Mouse (Mus musculus): ENCODE results near the gene Spry1. TPM values are rescaled to one million over a fixed set of nuclear protein-coding genes. Genes with fewer than 3 reads are reported as not detected.

Gene Spry1
- polyA plus RNA-seq, 1 experiment from 2014 or later, result 6.5 TPM

- H3K9me3 ChIP-seq (replicated peaks; ENCODE audit: control insufficient read depth, low read length, poor library complexity, severe bottlenecking), result no peaks in the 10 kb centered on the region
- WGBS, result 86% methylated on average over 4 of the region's 4 CpGs
- H3K4me1 ChIP-seq (ENCODE audit: control insufficient read depth, insufficient read depth, low read length), result peaks cover 11% of the 10 kb centered on the region; the same call in 1 of the 2 replicates
- H3K27me3 ChIP-seq (ENCODE audit: control insufficient read depth, insufficient read depth, low read depth, low read length), result no peaks in the 10 kb centered on the region; the same call in 1 of the 2 replicates
- H3K27ac ChIP-seq (ENCODE audit: low read length), result no peak overlapping the region
- H3K36me3 ChIP-seq (ENCODE audit: control insufficient read depth, insufficient read depth, low read length), result no peaks in the 10 kb centered on the region
- no peak overlapping the region for H3K9ac ChIP-seq (ENCODE audit: low read depth, low read length)
- no peak for ATAC-seq
- H3K4me2 ChIP-seq (ENCODE audit: low read length), result no peak overlapping the region
- no peak overlapping the region for H3K4me3 ChIP-seq (ENCODE audit: low read depth, low read length)
Observed at GRCm38 (mm10) chr3:37636921-37637320, 2.8 kb upstream of the Spry1 start.

- H3K36me3 ChIP-seq (ENCODE audit: control insufficient read depth, insufficient read depth, low read length), result peaks cover 8% of the 10 kb centered on the region
- H3K27ac ChIP-seq (ENCODE audit: low read length), result peak overlapping the region; percentile 92
- no peaks in the 10 kb centered on the region for H3K9me3 ChIP-seq (replicated peaks; ENCODE audit: control insufficient read depth, low read length, poor library complexity, severe bottlenecking)
- peak overlapping the region; percentile 88 for H3K4me2 ChIP-seq (ENCODE audit: low read length)
- under 1% methylated on average over 63 of the region's 86 CpGs for WGBS
- H3K4me3 ChIP-seq (ENCODE audit: low read depth, low read length), result peak overlapping the region; percentile 88
- peaks cover 22% of the 10 kb centered on the region; the same call in 1 of the 2 replicates for H3K4me1 ChIP-seq (ENCODE audit: control insufficient read depth, insufficient read depth, low read length)
- ATAC-seq, result peak; percentile 86
- peak overlapping the region; percentile 85 for H3K9ac ChIP-seq (ENCODE audit: low read depth, low read length)
- no peaks in the 10 kb centered on the region; the same call in none of the 2 replicates for H3K27me3 ChIP-seq (ENCODE audit: control insufficient read depth, insufficient read depth, low read depth, low read length)
Observed at GRCm38 (mm10) chr3:37640162-37640721, 495 bp downstream of the Spry1 start.

- peak overlapping the region; percentile 88 for H3K4me3 ChIP-seq (ENCODE audit: low read depth, low read length)
Observed at GRCm38 (mm10) chr3:37640810-37641209, 1.1 kb downstream of the Spry1 start.

GRCm38 (mm10) chr3:37641796-37642680 lies 2.3 kb downstream of the Spry1 start:
- peak overlapping the region; percentile 88 for H3K4me2 ChIP-seq (ENCODE audit: low read length)
- peaks cover 22% of the 10 kb centered on the region; the same call in 1 of the 2 replicates for H3K4me1 ChIP-seq (ENCODE audit: control insufficient read depth, insufficient read depth, low read length)
- peaks cover 14% of the 10 kb centered on the region for H3K36me3 ChIP-seq (ENCODE audit: control insufficient read depth, insufficient read depth, low read length)
- H3K9ac ChIP-seq (ENCODE audit: low read depth, low read length), result peak overlapping the region; percentile 85
- H3K27me3 ChIP-seq (ENCODE audit: control insufficient read depth, insufficient read depth, low read depth, low read length), result no peaks in the 10 kb centered on the region; the same call in 1 of the 2 replicates
- WGBS, result 38% methylated on average over 20 of the region's 20 CpGs
- no peak overlapping the region for H3K27ac ChIP-seq (ENCODE audit: low read length)
- H3K9me3 ChIP-seq (replicated peaks; ENCODE audit: control insufficient read depth, low read length, poor library complexity, severe bottlenecking), result no peaks in the 10 kb centered on the region
- peak overlapping the region; percentile 88 for H3K4me3 ChIP-seq (ENCODE audit: low read depth, low read length)
- ATAC-seq, result no peak

More at GRCm38 (mm10) chr3:37640810-37641209, 1.1 kb downstream of the Spry1 start:
- ATAC-seq, result peak; percentile 78
- Histone ChIP-seq H3K27ac (ENCODE audit: low read length) (peak overlapping the region; percentile 92), H3K4me1 (ENCODE audit: control insufficient read depth, insufficient read depth, low read length) (peaks cover 22% of the 10 kb centered on the region; the same call in 1 of the 2 replicates), H3K9me3 (replicated peaks; ENCODE audit: control insufficient read depth, low read length, poor library complexity, severe bottlenecking) (no peaks in the 10 kb centered on the region), H3K9ac (ENCODE audit: low read depth, low read length) (peak overlapping the region; percentile 85), H3K27me3 (ENCODE audit: control insufficient read depth, insufficient read depth, low read depth, low read length) (no peaks in the 10 kb centered on the region; the same call in none of the 2 replicates), H3K36me3 (ENCODE audit: control insufficient read depth, insufficient read depth, low read length) (peaks cover 8% of the 10 kb centered on the region), H3K4me2 (ENCODE audit: low read length) (peak overlapping the region; percentile 88)
- 0% methylated on average over 25 of the region's 47 CpGs for WGBS

- no peaks in the 10 kb centered on the region for H3K9me3 ChIP-seq (replicated peaks; ENCODE audit: control insufficient read depth, low read length, poor library complexity, severe bottlenecking)
- H3K4me2 ChIP-seq (ENCODE audit: low read length), result peak overlapping the region; percentile 88
- peaks cover 14% of the 10 kb centered on the region for H3K36me3 ChIP-seq (ENCODE audit: control insufficient read depth, insufficient read depth, low read length)
- H3K4me1 ChIP-seq (ENCODE audit: control insufficient read depth, insufficient read depth, low read length), result peaks cover 22% of the 10 kb centered on the region; the same call in 1 of the 2 replicates
- 67% methylated on average over 21 of the region's 21 CpGs for WGBS
- H3K4me3 ChIP-seq (ENCODE audit: low read depth, low read length), result peak overlapping the region; percentile 88
- H3K27me3 ChIP-seq (ENCODE audit: control insufficient read depth, insufficient read depth, low read depth, low read length), result no peaks in the 10 kb centered on the region; the same call in 1 of the 2 replicates
- ATAC-seq, result no peak
- peak overlapping the region; percentile 10; the same call in 1 of the 2 replicates for H3K9ac ChIP-seq (ENCODE audit: low read depth, low read length)
- no peak overlapping the region for H3K27ac ChIP-seq (ENCODE audit: low read length)
Observed at GRCm38 (mm10) chr3:37642681-37643214, 3.0 kb downstream of the Spry1 start.

- H3K27me3 ChIP-seq (ENCODE audit: control insufficient read depth, insufficient read depth, low read depth, low read length), result no peaks in the 10 kb centered on the region; the same call in 1 of the 2 replicates
- H3K4me1 ChIP-seq (ENCODE audit: control insufficient read depth, insufficient read depth, low read length), result peaks cover 22% of the 10 kb centered on the region; the same call in 1 of the 2 replicates
- no peaks in the 10 kb centered on the region for H3K9me3 ChIP-seq (replicated peaks; ENCODE audit: control insufficient read depth, low read length, poor library complexity, severe bottlenecking)
- H3K4me2 ChIP-seq (ENCODE audit: low read length), result peak overlapping the region; percentile 88
- peaks cover 14% of the 10 kb centered on the region for H3K36me3 ChIP-seq (ENCODE audit: control insufficient read depth, insufficient read depth, low read length)
- H3K9ac ChIP-seq (ENCODE audit: low read depth, low read length), result no peak overlapping the region
- H3K4me3 ChIP-seq (ENCODE audit: low read depth, low read length), result peak overlapping the region; percentile 88; the same call in 1 of the 2 replicates
- no peak overlapping the region for H3K27ac ChIP-seq (ENCODE audit: low read length)
- 74% methylated on average over 13 of the region's 13 CpGs for WGBS
- no peak for ATAC-seq
Observed at GRCm38 (mm10) chr3:37643411-37643810, 3.7 kb downstream of the Spry1 start.

GRCm38 (mm10) chr3:37643903-37644302 lies 4.2 kb downstream of the Spry1 start:
- peaks cover 22% of the 10 kb centered on the region; the same call in 1 of the 2 replicates for H3K4me1 ChIP-seq (ENCODE audit: control insufficient read depth, insufficient read depth, low read length)
- H3K27ac ChIP-seq (ENCODE audit: low read length), result no peak overlapping the region
- peak overlapping the region; percentile 88 for H3K4me2 ChIP-seq (ENCODE audit: low read length)
- no peaks in the 10 kb centered on the region; the same call in 1 of the 2 replicates for H3K27me3 ChIP-seq (ENCODE audit: control insufficient read depth, insufficient read depth, low read depth, low read length)
- peak overlapping the region; percentile 1; the same call in 1 of the 2 replicates for H3K4me3 ChIP-seq (ENCODE audit: low read depth, low read length)
- 0 out of 2 replicates have a peak overlapping the region, but pooled peaks have one; percentile 30 for H3K9ac ChIP-seq (ENCODE audit: low read depth, low read length)
- peaks cover 14% of the 10 kb centered on the region for H3K36me3 ChIP-seq (ENCODE audit: control insufficient read depth, insufficient read depth, low read length)
- no peaks in the 10 kb centered on the region for H3K9me3 ChIP-seq (replicated peaks; ENCODE audit: control insufficient read depth, low read length, poor library complexity, severe bottlenecking)
- whole genome bisulfite sequencing, result 65% methylated on average over 8 of the region's 8 CpGs
- no peak for ATAC-seq

- Histone ChIP-seq H3K4me2 (ENCODE audit: low read length) (0 out of 2 replicates have a peak overlapping the region, but pooled peaks have one; percentile 9), H3K4me3 (ENCODE audit: low read depth, low read length) (no peak overlapping the region), H3K36me3 (ENCODE audit: control insufficient read depth, insufficient read depth, low read length) (peaks cover 14% of the 10 kb centered on the region), H3K27ac (ENCODE audit: low read length) (no peak overlapping the region), H3K4me1 (ENCODE audit: control insufficient read depth, insufficient read depth, low read length) (peaks cover 19% of the 10 kb centered on the region; the same call in 1 of the 2 replicates), H3K27me3 (ENCODE audit: control insufficient read depth, insufficient read depth, low read depth, low read length) (no peaks in the 10 kb centered on the region; the same call in 1 of the 2 replicates), H3K9me3 (replicated peaks; ENCODE audit: control insufficient read depth, low read length, poor library complexity, severe bottlenecking) (no peaks in the 10 kb centered on the region), H3K9ac (ENCODE audit: low read depth, low read length) (no peak overlapping the region)
- no peak for ATAC-seq
- 81% methylated on average over 6 of the region's 6 CpGs for WGBS
Observed at GRCm38 (mm10) chr3:37645061-37645460, 5.3 kb downstream of the Spry1 start.
